Mouse (Mus musculus): ENCODE results near the gene Nsf. TPM values are rescaled to one million over a fixed set of nuclear protein-coding genes. Genes with fewer than 3 reads are reported as not detected.

Gene Nsf
- polyA plus RNA-seq, 1 experiment: 470 TPM

- peak overlapping the region; percentile 100 for H3K4me3 ChIP-seq (ENCODE audit: insufficient read depth, low read length)
- H3K27ac ChIP-seq (ENCODE audit: insufficient read depth, low read length): no peak overlapping the region
- no peak for TF ChIP-seq POLR2A (IDR thresholded peaks at IDR 0.05; ENCODE audit: extremely low read depth, insufficient read depth, low read length)
- TF ChIP-seq CTCF (IDR thresholded peaks at IDR 0.05; ENCODE audit: extremely low read depth, insufficient read depth, low read length): no peak
- H3K4me1 ChIP-seq (ENCODE audit: control insufficient read depth, insufficient read depth, low read length): peaks cover 5% of the 10 kb centered on the region; the same call in 1 of the 2 replicates
Measured at GRCm38 (mm10) chr11:103951106-103951505, 2.8 kb downstream of the Nsf start.

DNA sequence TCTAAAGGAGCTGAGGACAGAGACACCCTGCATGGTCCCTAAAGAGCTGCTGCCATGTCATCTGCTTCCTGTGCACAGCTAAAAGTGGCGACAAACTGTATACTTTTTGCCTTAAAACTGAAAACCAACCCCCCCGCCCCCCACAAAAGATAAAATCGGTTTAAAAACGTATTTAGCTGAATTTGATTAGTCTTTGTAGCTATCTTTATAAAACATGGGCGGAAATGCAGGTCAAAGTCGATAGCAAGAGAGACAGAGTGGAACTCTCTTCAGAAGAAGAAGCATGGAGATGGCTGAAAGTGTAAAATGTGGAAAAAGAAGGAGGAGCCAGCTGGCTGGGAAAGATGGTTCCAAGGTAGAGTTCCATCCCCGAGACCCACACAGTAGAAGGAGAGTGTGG, 4.9 kb downstream of the Nsf start:
- Histone ChIP-seq H3K4me1 (ENCODE audit: control insufficient read depth, insufficient read depth, low read length) (peaks cover 5% of the 10 kb centered on the region; the same call in 1 of the 2 replicates), H3K27ac (ENCODE audit: insufficient read depth, low read length) (no peak overlapping the region), H3K4me3 (ENCODE audit: insufficient read depth, low read length) (no peak overlapping the region)
- TF ChIP-seq CTCF (IDR thresholded peaks at IDR 0.05; ENCODE audit: extremely low read depth, insufficient read depth, low read length) (no peak), POLR2A (IDR thresholded peaks at IDR 0.05; ENCODE audit: extremely low read depth, insufficient read depth, low read length) (no peak)

DNA sequence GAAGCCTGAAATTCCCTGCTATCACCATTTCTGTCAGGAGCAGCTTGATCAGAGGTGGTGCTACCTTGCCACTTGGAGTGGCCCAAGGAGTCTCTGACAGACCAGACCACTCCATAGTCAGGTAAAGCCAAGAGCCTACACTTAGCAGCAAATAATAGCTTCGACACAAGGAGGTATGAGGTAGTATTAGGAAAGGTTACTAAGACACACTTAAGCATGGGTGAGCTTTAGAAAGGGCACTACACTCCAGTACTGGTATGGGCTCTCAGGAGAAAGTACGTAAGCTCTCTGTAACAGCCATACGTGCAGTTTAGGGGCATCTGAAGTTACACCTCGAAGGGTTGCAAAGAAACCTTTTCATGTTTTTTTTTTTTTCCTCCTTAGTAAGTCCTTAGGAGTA, 11.1 kb downstream of the Nsf start:
- H3K4me3 ChIP-seq (ENCODE audit: insufficient read depth, low read length): no peak overlapping the region
- no peak for TF ChIP-seq CTCF (IDR thresholded peaks at IDR 0.05; ENCODE audit: extremely low read depth, insufficient read depth, low read length)
- TF ChIP-seq POLR2A (IDR thresholded peaks at IDR 0.05; ENCODE audit: extremely low read depth, insufficient read depth, low read length): no peak
- H3K4me1 ChIP-seq (ENCODE audit: control insufficient read depth, insufficient read depth, low read length): no peaks in the 10 kb centered on the region
- H3K27ac ChIP-seq (ENCODE audit: insufficient read depth, low read length): no peak overlapping the region

- no peak overlapping the region for H3K27ac ChIP-seq (ENCODE audit: insufficient read depth, low read length)
- TF ChIP-seq POLR2A (IDR thresholded peaks at IDR 0.05; ENCODE audit: extremely low read depth, insufficient read depth, low read length): no peak
- no peak for TF ChIP-seq CTCF (IDR thresholded peaks at IDR 0.05; ENCODE audit: extremely low read depth, insufficient read depth, low read length)
Measured at GRCm38 (mm10) chr11:103941351-103941750, 12.5 kb downstream of the Nsf start.

GRCm38 (mm10) chr11:103940887-103941286, 13.0 kb downstream of the Nsf start:
- no peak for TF ChIP-seq CTCF (IDR thresholded peaks at IDR 0.05; ENCODE audit: extremely low read depth, insufficient read depth, low read length)
- no peak for TF ChIP-seq POLR2A (IDR thresholded peaks at IDR 0.05; ENCODE audit: extremely low read depth, insufficient read depth, low read length)
- H3K4me1 ChIP-seq (ENCODE audit: control insufficient read depth, insufficient read depth, low read length): peaks cover 2% of the 10 kb centered on the region; the same call in 1 of the 2 replicates

More at GRCm38 (mm10) chr11:103941351-103941750, 12.5 kb downstream of the Nsf start:
- Histone ChIP-seq H3K4me1 (ENCODE audit: control insufficient read depth, insufficient read depth, low read length) (no peaks in the 10 kb centered on the region; the same call in 1 of the 2 replicates), H3K4me3 (ENCODE audit: insufficient read depth, low read length) (no peak overlapping the region)

DNA sequence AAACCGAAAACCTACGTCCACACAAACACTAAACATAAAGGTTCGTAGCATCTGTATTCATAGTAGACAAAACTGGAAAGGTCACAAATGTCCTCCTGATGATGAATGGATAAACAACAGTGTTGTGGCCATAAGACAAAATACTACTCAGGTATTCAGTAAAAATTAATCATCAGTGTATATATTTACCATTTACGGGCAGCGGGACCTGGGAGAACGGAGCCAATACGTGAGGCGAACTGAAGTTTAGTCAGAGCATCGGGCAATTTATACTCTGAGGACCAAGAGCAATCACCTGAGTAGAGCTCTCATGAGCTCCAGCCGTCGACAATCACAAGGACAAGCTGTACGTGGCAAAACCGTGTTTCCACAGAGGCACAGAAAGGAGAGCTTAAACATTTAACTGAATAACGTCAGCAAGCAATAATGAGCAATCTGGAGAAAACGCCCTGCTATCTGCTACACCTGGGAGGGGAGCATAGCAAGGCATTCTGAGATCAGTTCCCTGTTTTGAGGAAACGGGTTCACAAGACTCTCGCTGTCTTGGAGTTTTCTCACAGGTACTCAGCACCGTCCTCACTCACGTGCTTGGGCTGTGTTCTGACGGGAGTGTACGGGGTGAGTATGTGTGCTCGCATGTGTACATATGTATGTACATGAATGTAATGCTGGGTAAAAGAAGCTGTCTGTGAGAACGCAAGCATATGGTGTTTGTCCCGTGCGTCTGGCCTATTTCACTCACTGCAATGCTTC, 15.7 kb downstream of the Nsf start:
- TF ChIP-seq POLR2A (IDR thresholded peaks at IDR 0.05; ENCODE audit: extremely low read depth, insufficient read depth, low read length) (no peak), CTCF (IDR thresholded peaks at IDR 0.05; ENCODE audit: extremely low read depth, insufficient read depth, low read length) (no peak)
- no peak overlapping the region for H3K27ac ChIP-seq (ENCODE audit: insufficient read depth, low read length)
- no peak overlapping the region for H3K4me3 ChIP-seq (ENCODE audit: insufficient read depth, low read length)
- H3K4me1 ChIP-seq (ENCODE audit: control insufficient read depth, insufficient read depth, low read length): peaks cover 5% of the 10 kb centered on the region; the same call in 1 of the 2 replicates

More at GRCm38 (mm10) chr11:103940887-103941286, 13.0 kb downstream of the Nsf start:
- Histone ChIP-seq H3K4me3 (ENCODE audit: insufficient read depth, low read length) (no peak overlapping the region), H3K27ac (ENCODE audit: insufficient read depth, low read length) (no peak overlapping the region)

DNA sequence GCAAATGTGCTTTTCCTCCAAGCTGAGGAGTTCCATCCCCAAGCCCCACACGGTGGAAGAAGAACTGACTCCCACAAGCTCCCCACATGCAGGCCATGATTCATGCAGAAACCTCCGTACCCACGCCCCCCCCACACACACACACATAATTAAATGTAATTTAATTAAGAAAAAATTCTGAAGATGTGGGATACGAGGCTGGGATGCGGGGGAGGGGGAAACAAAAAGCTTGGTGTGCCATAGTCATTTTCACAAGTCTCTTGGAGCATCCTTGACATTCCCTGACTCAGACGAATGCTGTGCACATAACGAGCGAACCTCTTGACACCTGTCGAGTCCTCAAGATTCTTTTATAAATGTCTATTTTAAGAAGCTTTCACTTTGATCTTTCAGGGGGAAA, 16.4 kb downstream of the Nsf start:
- no peak overlapping the region for H3K4me3 ChIP-seq (ENCODE audit: insufficient read depth, low read length)
- H3K27ac ChIP-seq (ENCODE audit: insufficient read depth, low read length): no peak overlapping the region; the same call in 1 of the 2 replicates
- H3K4me1 ChIP-seq (ENCODE audit: control insufficient read depth, insufficient read depth, low read length): peaks cover 5% of the 10 kb centered on the region; the same call in 1 of the 2 replicates
- TF ChIP-seq CTCF (IDR thresholded peaks at IDR 0.05; ENCODE audit: extremely low read depth, insufficient read depth, low read length): no peak
- TF ChIP-seq POLR2A (IDR thresholded peaks at IDR 0.05; ENCODE audit: extremely low read depth, insufficient read depth, low read length): no peak

DNA sequence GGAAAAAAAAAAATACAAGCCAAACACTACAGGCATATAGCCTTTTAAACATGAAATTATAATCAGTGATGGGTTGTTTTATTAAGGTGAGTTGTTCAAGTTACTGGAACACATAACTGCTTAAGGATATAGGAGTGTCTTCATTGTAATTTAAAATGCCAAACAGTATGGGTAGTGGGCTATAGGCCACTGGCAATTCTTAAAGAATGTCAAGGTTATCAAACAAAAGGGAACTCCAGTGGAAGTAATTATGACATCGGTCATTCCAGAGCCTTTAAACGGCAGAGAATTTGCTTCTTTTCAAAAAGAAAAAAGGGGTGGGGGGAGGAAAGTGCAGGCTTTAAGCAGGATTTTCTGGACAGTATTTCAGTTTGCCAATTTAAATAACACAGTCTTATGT, 18.1 kb downstream of the Nsf start:
- Histone ChIP-seq H3K4me3 (ENCODE audit: insufficient read depth, low read length) (no peak overlapping the region), H3K27ac (ENCODE audit: insufficient read depth, low read length) (no peak overlapping the region), H3K4me1 (ENCODE audit: control insufficient read depth, insufficient read depth, low read length) (peaks cover 5% of the 10 kb centered on the region; the same call in 1 of the 2 replicates)
- TF ChIP-seq CTCF (IDR thresholded peaks at IDR 0.05; ENCODE audit: extremely low read depth, insufficient read depth, low read length): no peak
- no peak for TF ChIP-seq POLR2A (IDR thresholded peaks at IDR 0.05; ENCODE audit: extremely low read depth, insufficient read depth, low read length)

- Histone ChIP-seq H3K4me1 (ENCODE audit: control insufficient read depth, insufficient read depth, low read length) (peaks cover 5% of the 10 kb centered on the region; the same call in 1 of the 2 replicates), H3K27ac (ENCODE audit: insufficient read depth, low read length) (no peak overlapping the region), H3K4me3 (ENCODE audit: insufficient read depth, low read length) (no peak overlapping the region)
- TF ChIP-seq CTCF (IDR thresholded peaks at IDR 0.05; ENCODE audit: extremely low read depth, insufficient read depth, low read length) (no peak), POLR2A (IDR thresholded peaks at IDR 0.05; ENCODE audit: extremely low read depth, insufficient read depth, low read length) (no peak)
Measured at GRCm38 (mm10) chr11:103933886-103934285, 20.0 kb downstream of the Nsf start.

- H3K27ac ChIP-seq (ENCODE audit: insufficient read depth, low read length): no peak overlapping the region
- H3K4me1 ChIP-seq (ENCODE audit: control insufficient read depth, insufficient read depth, low read length): no peaks in the 10 kb centered on the region
- TF ChIP-seq CTCF (IDR thresholded peaks at IDR 0.05; ENCODE audit: extremely low read depth, insufficient read depth, low read length): no peak
- TF ChIP-seq POLR2A (IDR thresholded peaks at IDR 0.05; ENCODE audit: extremely low read depth, insufficient read depth, low read length): no peak
- no peak overlapping the region for H3K4me3 ChIP-seq (ENCODE audit: insufficient read depth, low read length)
Measured at GRCm38 (mm10) chr11:103923957-103924356, 29.9 kb downstream of the Nsf start.
